Mouse (Mus musculus) A20 (cell line): ENCODE measurements around the gene Vti1a.

Experiments
- DNase-seq: peaks from one replicate; pipeline ENCODE4 v3.0.0-alpha.2; 2011; ENCODE audit warnings: low read depth, low spot score

The Vti1a gene

DNA sequence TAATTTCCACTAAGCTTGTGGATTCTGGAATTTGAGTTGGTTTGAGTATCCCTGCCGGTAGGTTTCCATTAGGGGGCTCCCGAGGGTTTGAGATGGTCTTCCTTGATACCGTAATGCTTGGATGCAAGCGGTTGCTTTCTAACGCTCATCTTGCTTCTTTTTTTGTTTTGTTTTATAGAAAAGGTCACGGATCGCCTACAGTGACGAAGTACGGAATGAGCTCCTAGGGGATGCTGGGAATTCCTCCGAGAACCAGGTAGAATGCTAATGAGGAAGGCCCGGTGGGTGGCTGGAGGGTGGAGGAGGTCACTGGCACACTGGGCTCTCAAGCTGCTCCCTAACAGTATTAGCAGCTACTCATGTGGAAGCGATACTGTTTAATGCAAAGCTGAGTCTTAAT is 64.7 kb downstream of the Vti1a start:
- no peak for DNase-seq

DNA sequence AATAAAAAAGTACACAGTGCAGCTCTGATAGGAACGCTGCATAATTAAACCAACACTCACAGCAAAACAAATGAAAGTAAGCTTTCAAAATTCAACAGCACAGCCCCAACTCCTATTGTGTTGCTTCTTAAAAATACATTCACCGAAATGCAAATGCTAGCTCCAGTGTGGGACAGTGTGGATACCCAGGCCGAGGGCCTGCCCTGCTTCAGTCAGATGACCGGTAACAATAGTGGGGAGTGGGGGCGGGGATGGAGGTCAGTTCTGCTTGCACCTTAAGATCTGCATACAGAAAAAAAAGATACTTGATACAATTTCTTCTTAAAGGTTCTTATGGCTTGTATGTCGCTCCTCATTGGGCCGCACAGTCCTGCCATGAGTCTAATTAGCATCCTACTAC is 65.2 kb downstream of the Vti1a start:
- DNase-seq = no peak

DNA sequence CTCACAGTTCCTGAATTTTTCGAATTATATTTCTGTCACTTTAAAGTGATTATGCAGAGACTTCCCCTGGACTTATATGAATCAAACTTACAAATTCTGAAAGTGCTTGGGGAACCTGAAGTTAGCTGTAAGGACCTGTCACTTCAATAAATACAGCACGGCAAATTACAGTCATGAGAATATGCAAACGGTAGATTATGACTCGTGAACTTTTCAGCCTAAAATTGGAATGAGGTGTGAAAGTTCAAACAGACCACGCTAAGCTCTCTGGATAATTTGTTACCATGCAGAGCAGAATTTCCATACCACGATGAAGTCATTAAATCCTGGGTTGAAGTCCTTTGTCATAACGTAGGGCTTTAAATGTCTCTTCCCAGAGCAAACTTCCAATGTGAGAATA is 66.7 kb downstream of the Vti1a start:
- DNase-seq = no peak

- no peak for DNase-seq
These were observed 68.5 kb downstream of the Vti1a start for GRCm38 (mm10) chr19:55384634-55385033.

DNA sequence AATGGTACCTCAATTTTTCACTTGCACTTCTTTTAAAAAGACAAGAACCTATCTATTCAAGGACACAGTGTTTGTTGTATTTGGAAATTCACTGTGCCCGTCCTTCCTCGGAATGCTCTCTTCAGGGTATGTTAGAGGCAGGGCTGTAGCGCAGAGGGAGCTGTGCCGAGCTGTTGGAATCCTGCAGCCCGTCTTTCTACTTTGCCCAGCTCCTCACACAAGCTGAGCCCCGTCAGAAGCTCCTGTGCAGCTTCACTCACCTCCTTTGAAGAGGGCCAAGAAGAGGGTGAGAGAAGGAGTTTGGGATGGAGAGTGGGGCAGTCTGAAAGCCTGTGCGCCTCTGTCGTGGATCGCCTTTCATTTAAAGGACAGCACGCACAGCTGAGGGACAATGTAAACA is 72.9 kb downstream of the Vti1a start:
- DNase-seq = no peak

DNA sequence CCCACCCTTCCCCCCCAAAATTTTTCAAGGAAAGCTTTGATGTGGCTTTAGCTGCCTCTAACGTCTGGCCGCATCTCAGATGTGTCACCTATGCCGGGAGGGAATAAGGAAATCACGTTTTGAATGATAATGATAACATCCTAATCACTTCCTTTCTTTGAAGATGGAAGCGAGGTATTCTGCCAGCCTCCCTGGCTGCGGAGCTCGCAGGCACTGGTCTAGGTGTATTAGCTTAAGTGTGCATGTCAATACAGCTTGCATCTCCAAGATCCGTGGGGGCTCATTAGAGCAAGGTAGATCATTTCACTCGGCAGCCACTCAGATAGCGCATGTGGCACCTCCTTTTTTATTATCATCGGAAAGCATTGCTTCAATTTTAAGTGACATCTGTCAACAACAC is 74.2 kb downstream of the Vti1a start:
- no peak for DNase-seq

- DNase-seq = no peak
These were observed 85.5 kb downstream of the Vti1a start for GRCm38 (mm10) chr19:55401638-55402037.

- DNase-seq = no peak
These were observed 92.4 kb downstream of the Vti1a start for GRCm38 (mm10) chr19:55408486-55408885.

- no peak for DNase-seq
These were observed 95.3 kb downstream of the Vti1a start for GRCm38 (mm10) chr19:55411415-55411814.

GRCm38 (mm10) chr19:55411894-55412293 is 95.8 kb downstream of the Vti1a start:
- no peak for DNase-seq

- DNase-seq = peak; percentile 59
These were observed 98.0 kb downstream of the Vti1a start for GRCm38 (mm10) chr19:55414050-55414449.

DNA sequence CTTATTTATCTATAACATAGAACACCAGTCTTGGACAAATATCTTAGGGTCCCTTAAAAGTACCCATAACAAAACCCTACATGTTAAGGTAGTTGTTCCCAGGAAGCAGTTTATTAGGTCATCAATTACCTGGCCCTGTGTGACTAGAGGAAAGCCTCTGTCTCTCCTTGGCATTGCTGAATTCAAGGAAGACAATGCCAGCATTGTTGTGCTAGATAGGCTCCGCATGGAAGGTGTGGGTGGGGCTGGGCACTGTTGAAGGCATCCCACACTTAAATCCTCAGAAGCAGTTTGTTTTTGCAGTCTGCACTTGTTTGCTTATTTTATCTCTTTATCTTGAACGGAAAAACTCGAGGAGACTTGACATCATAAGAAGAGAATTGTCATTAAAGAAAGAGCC is 102.7 kb downstream of the Vti1a start:
- DNase-seq = no peak

DNA sequence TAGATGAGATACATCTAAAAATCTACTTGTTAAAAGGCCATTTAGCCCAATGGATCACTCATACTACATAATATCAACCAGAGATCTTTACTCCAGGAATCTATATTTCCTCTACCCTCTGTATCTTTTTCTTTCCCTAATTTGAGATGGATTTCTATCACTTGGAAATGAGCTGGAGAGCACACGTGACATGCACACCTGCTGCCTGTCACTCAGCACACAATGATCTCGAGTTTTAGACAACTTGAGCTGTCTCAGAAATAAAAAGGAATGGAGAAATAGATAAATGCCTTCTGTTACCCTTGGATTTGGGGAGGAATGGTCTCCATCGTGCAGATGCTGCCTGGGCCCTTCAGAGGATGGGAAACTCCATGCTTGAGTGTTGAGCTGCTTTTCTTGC is 103.9 kb downstream of the Vti1a start:
- no peak for DNase-seq

- DNase-seq = no peak
These were observed 105.7 kb downstream of the Vti1a start for GRCm38 (mm10) chr19:55421816-55422215.

GRCm38 (mm10) chr19:55422311-55423064 is 106.4 kb downstream of the Vti1a start:
- no peak for DNase-seq

DNA sequence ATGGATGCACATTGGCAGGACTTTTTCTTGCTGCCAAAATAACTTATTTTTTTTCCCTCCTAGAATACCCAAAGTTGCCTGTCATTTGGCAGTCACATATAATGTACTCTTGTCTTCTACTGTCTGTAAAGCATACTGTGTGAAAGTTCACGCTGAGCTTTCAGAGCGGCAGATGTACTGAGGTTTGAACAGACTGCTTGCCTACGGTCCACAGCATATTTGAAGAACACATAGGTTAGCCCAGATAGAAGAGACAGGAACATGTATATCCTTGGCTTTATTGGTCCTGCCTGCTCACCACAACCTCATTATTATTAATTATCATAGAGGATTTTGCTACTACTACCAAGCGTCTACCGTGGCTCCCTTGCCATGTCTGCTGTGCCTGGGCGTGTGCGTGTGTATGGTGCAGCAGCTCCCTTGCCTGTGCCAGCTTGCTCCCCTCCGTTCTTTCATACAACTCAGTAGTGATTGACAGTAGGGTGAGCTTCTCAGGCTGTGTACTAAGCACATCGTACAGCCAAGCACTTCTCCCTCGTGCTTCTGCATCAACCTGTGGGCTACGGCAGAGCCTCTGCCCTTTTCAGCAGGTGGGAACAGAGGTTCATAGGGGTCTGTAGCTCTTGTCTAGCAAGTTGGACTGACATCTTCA is 107.1 kb downstream of the Vti1a start:
- DNase-seq = no peak

DNA sequence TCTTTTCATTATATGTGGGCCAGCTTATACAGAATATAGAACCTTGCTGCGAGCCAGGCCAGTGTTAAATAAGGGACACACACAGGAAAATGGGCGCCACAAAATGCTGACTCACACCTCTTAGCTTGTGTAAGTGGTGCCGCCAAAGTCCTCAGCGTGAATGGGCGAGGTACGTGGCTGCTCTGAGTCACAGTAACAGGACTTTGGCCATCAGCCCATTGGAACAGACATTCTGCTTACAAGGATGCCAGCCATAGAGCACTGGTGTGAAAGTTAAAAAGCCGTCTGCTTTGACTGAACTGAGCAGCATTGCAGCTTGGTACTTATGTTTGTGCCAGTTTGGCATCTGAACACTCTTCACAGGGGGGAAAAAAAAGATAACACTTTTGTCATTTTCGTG is 107.9 kb downstream of the Vti1a start:
- DNase-seq = no peak

GRCm38 (mm10) chr19:55424507-55424906 is 108.4 kb downstream of the Vti1a start:
- DNase-seq = no peak

DNA sequence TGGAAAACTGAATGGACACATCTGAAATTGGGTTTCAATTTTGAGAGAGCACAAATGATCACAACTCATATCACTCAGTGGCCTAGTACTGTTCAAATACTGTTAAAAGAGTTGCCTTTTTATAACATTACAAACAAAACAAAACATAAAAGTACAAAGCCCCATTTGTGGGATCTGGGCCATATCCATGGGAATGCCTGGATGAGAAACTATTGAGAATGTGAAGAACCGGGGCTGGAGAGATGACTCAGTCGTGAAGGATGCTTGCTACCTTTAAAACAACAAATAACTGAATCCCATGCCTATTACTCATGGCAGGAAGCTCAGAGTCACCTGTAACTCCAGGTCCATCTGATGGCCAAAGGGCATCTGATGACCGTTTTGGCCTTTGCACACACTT is 124.2 kb downstream of the Vti1a start:
- DNase-seq = no peak

GRCm38 (mm10) chr19:55443618-55444017 is 127.5 kb downstream of the Vti1a start:
- no peak for DNase-seq

GRCm38 (mm10) chr19:55449084-55449483 is 133.0 kb downstream of the Vti1a start:
- no peak for DNase-seq

- DNase-seq = no peak
These were observed 133.4 kb downstream of the Vti1a start for GRCm38 (mm10) chr19:55449506-55449905.

GRCm38 (mm10) chr19:55456325-55457091 is 140.4 kb downstream of the Vti1a start:
- DNase-seq = no peak
